Mouse (Mus musculus) kidney, embryonic 14.5 days (tissue): ENCODE measurements around the gene Ankrd39. TPM values are rescaled to one million over a fixed set of nuclear protein-coding genes. Genes with fewer than 3 reads are reported as not detected.
"Not testable (repeated sequence)": the region's sequence is repeated elsewhere in the genome, so short reads cannot be mapped to it uniquely, and the experiment has no call there.

Source experiments
- ATAC-seq: fragments of 200-750 bp; cut with Nextera tagmentation; 2 replicates; pipeline ENCODE4 v1.8.0; 2017; ENCODE audit warnings: moderate number of reproducible peaks, mild to moderate bottlenecking, moderate TSS enrichment, moderate library complexity; ENCODE audit not compliant: low FRiP score, low TSS enrichment
- H3K27ac ChIP-seq: fragments of 300-500 bp; sonication (generic); 2 replicates; pipeline ENCODE4 v1.5.1; 2014; ENCODE audit warnings: low read depth, mild to moderate bottlenecking, low read length, moderate library complexity, mixed read lengths
- H3K27me3 ChIP-seq: fragments of 300-500 bp; sonication (generic); 2 replicates; pipeline ENCODE4 v1.6.1; 2014; ENCODE audit warnings: mild to moderate bottlenecking, low read length; ENCODE audit not compliant: control insufficient read depth, insufficient read depth
- H3K36me3 ChIP-seq: fragments of 300-500 bp; sonication (generic); 2 replicates; pipeline ENCODE4 v1.6.1; 2014; ENCODE audit warnings: low read length, mixed read lengths; ENCODE audit not compliant: control insufficient read depth, insufficient read depth
- H3K4me1 ChIP-seq: fragments of 300-500 bp; sonication (generic); 2 replicates; pipeline ENCODE4 v1.6.1; 2014; ENCODE audit warnings: low read length, mixed read lengths; ENCODE audit not compliant: control insufficient read depth, insufficient read depth
- H3K4me2 ChIP-seq: fragments of 300-500 bp; sonication (generic); replicated peaks from 2 replicates; pipeline ENCODE4 v1.6.1; 2014; ENCODE audit warnings: low read depth, mild to moderate bottlenecking, low read length
- H3K4me3 ChIP-seq: fragments of 300-500 bp; sonication (generic); 2 replicates; pipeline ENCODE4 v1.5.1; 2014; ENCODE audit warnings: mild to moderate bottlenecking, low read length
- H3K9ac ChIP-seq: fragments of 300-500 bp; sonication (generic); 2 replicates; pipeline ENCODE4 v1.6.1; 2014; ENCODE audit warnings: low read depth, mild to moderate bottlenecking, low read length, moderate library complexity
- H3K9me3 ChIP-seq: fragments of 300-500 bp; sonication (generic); 2 replicates; pipeline ENCODE4 v1.6.1; 2016; ENCODE audit warnings: low read length; ENCODE audit not compliant: control insufficient read depth
- WGBS: fragments of 180-500 bp; shearing (Covaris S2); extraction: QIAGEN DNeasy Blood & Tissue Kit; methylation state at CpG from one replicate; pipeline ENCODE4 v1.1.7; 2014; 5-methylcytosine and 5-hydroxymethylcytosine counted together
- polyA plus RNA-seq: library from polyadenylated mRNA; unstranded; fragments of >200 nt; fragmentation: Nextera tagmentation; extraction: Ambion mirVana; gene quantifications from 2 replicates; pipeline ENCODE4 v1.2.1, GENCODE M21; 2014

Gene Ankrd39
- polyA plus RNA-seq, 1 experiment from 2014 or later, result 22.7 TPM

DNA sequence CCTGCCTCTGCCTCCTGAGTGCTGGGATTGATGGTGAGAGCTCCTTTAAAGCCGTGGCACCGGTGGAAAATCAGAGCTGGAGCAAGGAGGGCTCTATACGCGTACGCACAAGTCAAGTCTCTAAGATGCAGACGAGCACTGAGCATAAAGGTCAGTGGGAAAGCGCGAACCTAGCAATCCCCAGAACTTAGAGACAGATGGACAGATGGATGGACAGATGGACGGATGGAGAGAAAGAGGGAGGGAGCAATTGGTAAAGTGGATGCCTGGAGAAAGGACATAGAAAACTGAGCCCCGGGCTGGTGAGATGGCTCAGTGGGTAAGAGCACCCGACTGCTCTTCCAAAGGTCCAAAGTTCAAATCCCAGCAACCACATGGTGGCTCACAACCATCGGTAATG is 6.4 kb downstream of the Ankrd39 start:
- no peak for ATAC-seq
- 94% methylated on average over 12 of the region's 12 CpGs for WGBS
- 0 out of 2 replicates have a peak, but pooled peaks cover 3% of the 10 kb centered on the region for H3K4me1 ChIP-seq
- H3K9me3 ChIP-seq, result no peaks in the 10 kb centered on the region
- no peak overlapping the region for H3K4me2 ChIP-seq
- peaks cover 38% of the 10 kb centered on the region for H3K36me3 ChIP-seq
- no peak overlapping the region for H3K4me3 ChIP-seq
- no peak overlapping the region for H3K9ac ChIP-seq
- no peaks in the 10 kb centered on the region for H3K27me3 ChIP-seq
- no peak overlapping the region for H3K27ac ChIP-seq

- H3K27me3 ChIP-seq, result no peaks in the 10 kb centered on the region
- no peak overlapping the region for H3K4me2 ChIP-seq
- no peak for ATAC-seq
- H3K9ac ChIP-seq, result no peak overlapping the region
- 91% methylated on average over 11 of the region's 11 CpGs for WGBS
- no peak overlapping the region for H3K27ac ChIP-seq
- H3K9me3 ChIP-seq, result no peaks in the 10 kb centered on the region
- H3K4me1 ChIP-seq, result no peaks in the 10 kb centered on the region
- peaks cover 38% of the 10 kb centered on the region for H3K36me3 ChIP-seq
- no peak overlapping the region for H3K4me3 ChIP-seq
Observed at GRCm38 (mm10) chr1:36540132-36540531, 7.1 kb downstream of the Ankrd39 start.

- Histone ChIP-seq H3K9me3 (no peaks in the 10 kb centered on the region), H3K27ac (no peak within 1 kb of the TSS), H3K4me1 (no peaks in the 10 kb centered on the region), H3K9ac (no peak within 1 kb of the TSS), H3K36me3 (peaks cover 38% of the 10 kb centered on the region), H3K4me3 (no peak within 1 kb of the TSS), H3K27me3 (no peaks in the 10 kb centered on the region), H3K4me2 (no peak within 1 kb of the TSS)
- no peak; the same call in 1 of the 2 replicates for ATAC-seq
- WGBS, result 41% methylated on average over 9 of the region's 9 CpGs
Observed at GRCm38 (mm10) chr1:36539186-36539585, 8.1 kb downstream of the Ankrd39 start, which contains the start of gene Gm42417. TSS of gene Gm42417 (minus strand) at chr1:36539429.

DNA sequence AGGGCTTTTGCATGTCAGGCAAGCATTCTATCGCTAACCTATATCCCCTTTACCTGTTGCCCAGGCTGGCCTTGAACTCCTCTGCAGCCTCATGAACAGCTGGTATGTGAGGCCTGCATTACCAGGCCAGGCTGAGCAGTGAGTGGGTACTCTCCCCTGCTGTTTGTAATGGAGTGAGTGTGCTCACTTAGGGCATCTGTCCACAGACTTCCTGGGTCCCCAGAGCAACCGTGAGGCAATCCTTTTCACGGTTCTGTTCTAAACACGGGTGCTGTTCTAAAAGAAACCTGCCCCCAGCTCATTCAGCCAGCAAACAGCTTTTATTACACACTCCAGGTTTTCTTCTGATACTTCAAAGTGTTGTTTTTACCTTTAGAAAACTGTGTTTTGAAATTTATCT is 8.5 kb downstream of the Ankrd39 start:
- no peak for ATAC-seq
- Histone ChIP-seq H3K27me3 (no peaks in the 10 kb centered on the region), H3K4me1 (no peaks in the 10 kb centered on the region), H3K4me2 (no peak overlapping the region), H3K36me3 (peaks cover 38% of the 10 kb centered on the region), H3K9ac (no peak overlapping the region), H3K9me3 (no peaks in the 10 kb centered on the region), H3K27ac (no peak overlapping the region), H3K4me3 (no peak overlapping the region)
- 83% methylated on average over 4 of the region's 4 CpGs for WGBS

GRCm38 (mm10) chr1:36536783-36537182 is 10.5 kb downstream of the Ankrd39 start, which contains the start of gene Ankrd23:
TSS of gene Ankrd23 (minus strand) at chr1:36536883.
- not testable (repeated sequence) for ATAC-seq, H3K4me3 ChIP-seq, H3K27me3 ChIP-seq, H3K4me1 ChIP-seq, H3K27ac ChIP-seq, H3K4me2 ChIP-seq, H3K9ac ChIP-seq, H3K9me3 ChIP-seq
- H3K36me3 ChIP-seq, result peaks cover 39% of the 10 kb centered on the region
- WGBS, result 93% methylated on average over 9 of the region's 9 CpGs

DNA sequence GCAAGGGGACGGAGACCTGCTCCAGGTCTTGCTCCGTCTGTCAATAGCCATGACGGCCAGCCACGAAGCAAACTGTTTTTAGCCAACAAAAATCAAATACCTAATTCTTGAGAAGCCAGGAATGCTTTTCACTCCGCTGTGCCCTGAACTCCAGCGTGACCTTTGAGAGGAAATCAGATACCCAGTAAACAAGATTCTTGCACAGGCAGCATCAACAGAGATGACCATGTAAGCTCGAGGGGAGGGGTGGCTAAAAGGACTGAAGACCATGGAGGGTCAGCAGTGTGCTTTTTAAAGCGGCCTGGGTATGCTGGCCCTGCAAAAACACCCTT is 10.9 kb downstream of the Ankrd39 start:
- 71% methylated on average over 8 of the region's 8 CpGs for WGBS
- no peak overlapping the region for H3K4me3 ChIP-seq

DNA sequence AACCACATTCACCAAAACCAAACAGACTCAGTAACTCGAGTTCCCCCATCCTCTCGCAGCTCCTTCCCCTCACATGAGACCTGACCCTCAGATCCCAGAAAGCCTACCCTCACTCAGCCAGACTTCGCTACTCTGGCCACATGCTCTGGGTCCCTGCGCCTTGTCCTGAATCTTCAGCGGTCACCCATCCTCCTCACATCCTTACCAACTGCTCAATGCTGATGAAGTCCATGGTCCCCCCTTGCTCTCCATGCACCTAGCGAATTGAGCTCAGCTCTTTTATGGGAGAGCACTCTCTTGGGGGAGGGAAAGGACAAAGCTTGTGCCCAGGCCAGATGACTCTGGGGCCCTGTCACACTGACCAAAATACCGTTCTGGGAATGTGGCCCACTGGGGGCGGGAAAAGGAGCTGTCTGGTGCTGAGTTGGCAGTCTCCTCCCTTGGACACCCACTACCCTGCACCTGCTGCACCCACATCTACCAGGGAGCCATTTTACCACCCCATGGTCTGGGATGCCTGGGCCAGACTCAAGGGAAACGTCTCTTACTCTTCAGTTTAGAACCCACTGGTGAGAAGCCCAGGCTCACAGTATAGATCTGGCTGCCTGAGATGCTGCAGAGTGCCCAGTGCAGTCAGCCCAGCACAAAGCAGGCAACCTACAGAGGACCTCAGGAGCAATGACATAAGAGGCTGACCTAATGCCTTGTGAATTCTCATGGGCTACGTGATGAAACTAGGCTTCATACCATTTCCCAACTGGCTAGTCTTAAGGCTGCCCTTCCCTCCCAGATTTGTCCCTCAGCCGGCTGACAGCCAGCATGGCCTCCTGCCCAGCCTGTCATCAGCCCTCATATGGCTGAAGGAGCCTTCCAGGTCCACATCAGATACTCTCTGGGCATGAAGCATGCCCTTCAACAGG is 11.5 kb downstream of the Ankrd39 start:
- Histone ChIP-seq H3K9ac (no peak overlapping the region), H3K9me3 (no peaks in the 10 kb centered on the region), H3K27me3 (no peaks in the 10 kb centered on the region), H3K27ac (no peak overlapping the region), H3K36me3 (peaks cover 38% of the 10 kb centered on the region), H3K4me1 (no peaks in the 10 kb centered on the region), H3K4me2 (no peak overlapping the region), H3K4me3 (no peak overlapping the region)
- ATAC-seq, result no peak
- WGBS, result 81% methylated on average over 11 of the region's 11 CpGs

More for the DNA sequence above, 10.9 kb downstream of the Ankrd39 start:
- no peak overlapping the region for H3K27ac ChIP-seq
- no peaks in the 10 kb centered on the region for H3K9me3 ChIP-seq
- H3K4me2 ChIP-seq, result no peak overlapping the region
- peaks cover 39% of the 10 kb centered on the region for H3K36me3 ChIP-seq
- ATAC-seq, result no peak
- H3K4me1 ChIP-seq, result no peaks in the 10 kb centered on the region
- no peak overlapping the region for H3K9ac ChIP-seq
- H3K27me3 ChIP-seq, result no peaks in the 10 kb centered on the region

DNA sequence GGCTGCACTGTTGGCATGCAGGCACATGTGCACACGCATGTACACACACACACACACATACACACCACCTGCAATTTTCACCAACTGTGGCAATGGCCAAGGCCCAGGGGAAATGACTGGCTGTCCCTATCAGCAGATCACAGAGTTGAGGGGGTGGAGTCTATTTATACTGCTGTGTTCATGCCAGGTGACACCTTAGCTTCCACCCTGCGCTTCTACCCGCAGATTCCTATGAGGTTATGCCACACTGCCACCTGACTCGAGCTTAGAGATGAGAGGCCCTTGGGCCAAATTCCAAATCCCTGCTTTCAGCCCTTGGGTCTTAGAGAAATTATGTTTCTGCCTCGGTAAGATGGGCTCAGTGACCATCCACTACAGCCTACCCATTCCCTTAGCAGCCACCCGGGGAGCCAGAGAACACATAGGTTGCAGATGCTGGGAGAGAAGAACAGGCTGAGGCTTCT is 12.6 kb downstream of the Ankrd39 start:
- H3K27me3 ChIP-seq, result no peaks in the 10 kb centered on the region
- H3K4me3 ChIP-seq, result no peak overlapping the region
- H3K36me3 ChIP-seq, result peaks cover 27% of the 10 kb centered on the region
- H3K4me1 ChIP-seq, result no peaks in the 10 kb centered on the region
- no peak overlapping the region for H3K4me2 ChIP-seq
- WGBS, result 70% methylated on average over 6 of the region's 6 CpGs
- H3K27ac ChIP-seq, result no peak overlapping the region
- H3K9me3 ChIP-seq, result no peaks in the 10 kb centered on the region
- H3K9ac ChIP-seq, result no peak overlapping the region
- ATAC-seq, result 0 out of 2 replicates have a peak, but pooled peaks have one; percentile 12

DNA sequence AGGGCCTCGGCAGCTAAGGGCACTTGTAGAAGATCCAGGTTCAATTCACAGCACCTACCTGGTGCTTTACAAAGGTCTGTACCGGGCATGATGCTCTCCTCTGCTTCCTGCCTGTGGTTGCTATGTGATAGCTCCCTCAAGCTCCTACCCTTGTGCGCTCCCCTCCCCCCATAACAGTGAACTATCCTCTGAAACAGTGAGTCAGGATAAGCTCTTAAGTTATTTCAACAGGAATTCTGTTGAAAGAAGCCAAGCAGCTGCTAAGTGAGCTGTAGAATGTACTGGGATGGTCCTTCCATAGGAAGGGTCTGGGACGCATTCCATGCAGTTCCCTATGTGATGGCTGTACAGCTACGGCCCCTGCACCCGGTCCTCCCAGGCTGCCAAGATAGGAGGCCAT is 13.7 kb downstream of the Ankrd39 start:
- Histone ChIP-seq H3K4me3 (no peak overlapping the region), H3K9me3 (no peaks in the 10 kb centered on the region), H3K27me3 (no peaks in the 10 kb centered on the region), H3K9ac (no peak overlapping the region), H3K4me2 (no peak overlapping the region), H3K4me1 (no peaks in the 10 kb centered on the region), H3K27ac (no peak overlapping the region), H3K36me3 (peaks cover 17% of the 10 kb centered on the region)
- 78% methylated on average over 6 of the region's 6 CpGs for WGBS
- ATAC-seq, result no peak
